Mouse (Mus musculus) thymus, adult 2 months (tissue): ENCODE results near the gene Creld1.

Experiments used
- CTCF ChIP-seq: fragments of 200-500 bp; IDR thresholded peaks from 2 replicates; pipeline ENCODE4 v1.5.1; 2012; ENCODE audit warnings: mild to moderate bottlenecking, control low read depth, low read length, moderate library complexity, borderline replicate concordance; ENCODE audit not compliant: control insufficient read depth, poor library complexity, insufficient read depth; ENCODE audit errors: extremely low read depth
- POLR2A ChIP-seq: fragments of 200-500 bp; IDR thresholded peaks from 2 replicates; pipeline ENCODE4 v1.6.1; 2012; ENCODE audit warnings: mild to moderate bottlenecking, low read length, control low read depth, moderate library complexity; ENCODE audit not compliant: control insufficient read depth, poor library complexity, insufficient read depth; ENCODE audit errors: extremely low read depth

GRCm38 (mm10) chr6:113492101-113492864 is 9.2 kb downstream of the Creld1 start:
- TF ChIP-seq CTCF (no peak), POLR2A (no peak)
